Mouse (Mus musculus): ENCODE data around the gene Narfl. TPM values are rescaled to one million over a fixed set of nuclear protein-coding genes. Genes with fewer than 3 reads are reported as not detected.

The Narfl gene
- total and polyA plus RNA-seq, 2 experiments from 2014 or later: 30.4 to 31.0 TPM

GRCm38 (mm10) chr17:25754241-25754640 is 19.3 kb upstream of the Narfl start, which contains the start of gene Msln:
Gene Msln (minus strand): TSS chr17:25754378.
- no peak for TF ChIP-seq CTCF (IDR thresholded peaks at IDR 0.05; ENCODE audit: low read depth)
- no peak for ATAC-seq

DNA sequence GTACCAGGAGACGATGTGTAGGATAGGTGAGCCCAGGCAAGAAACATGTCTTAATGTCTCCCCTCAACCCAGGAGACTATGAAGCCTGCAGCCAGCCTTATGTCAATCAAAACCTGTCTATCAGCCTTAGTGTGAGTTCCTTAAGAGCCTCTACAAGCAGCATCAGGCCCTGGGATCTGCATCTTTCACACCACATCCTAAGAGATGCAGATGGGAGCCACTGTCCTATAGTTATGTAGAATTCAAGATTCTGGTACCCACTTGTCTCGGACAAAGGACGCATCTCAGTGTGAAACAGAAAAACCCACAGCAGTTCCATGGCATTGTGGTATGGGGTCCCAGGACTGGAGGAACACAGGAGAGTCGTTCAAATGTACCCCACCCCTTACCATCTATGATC is 18.5 kb upstream of the Narfl start:
- Histone ChIP-seq H3K36me3 (ENCODE audit: insufficient read depth) (no peaks in the 10 kb centered on the region), H3K9me3 (ENCODE audit: low read length) (no peaks in the 10 kb centered on the region), H3K4me3 (ENCODE audit: low read depth, low read length) (no peak overlapping the region), H3K27ac (ENCODE audit: low read depth, low read length) (no peak overlapping the region), H3K4me1 (ENCODE audit: insufficient read depth) (no peaks in the 10 kb centered on the region), H3K4me2 (ENCODE audit: low read depth) (no peak overlapping the region), H3K27me3 (ENCODE audit: insufficient read depth, low read length) (no peaks in the 10 kb centered on the region), H3K9ac (no peak overlapping the region)
- no peak for TF ChIP-seq CTCF (IDR thresholded peaks at IDR 0.05; ENCODE audit: low read depth)
- DNase-seq: no peak
- WGBS: 80% methylated on average over 4 of the region's 4 CpGs
- ATAC-seq: no peak

More at GRCm38 (mm10) chr17:25754241-25754640, 19.3 kb upstream of the Narfl start, which contains the start of gene Msln:
- no peak within 1 kb of the TSS for H3K27ac ChIP-seq (ENCODE audit: low read depth, low read length)
- no peaks in the 10 kb centered on the region for H3K36me3 ChIP-seq (ENCODE audit: insufficient read depth)
- no peak within 1 kb of the TSS for H3K9ac ChIP-seq
- no peak for DNase-seq
- no peaks in the 10 kb centered on the region for H3K4me1 ChIP-seq (ENCODE audit: insufficient read depth)
- no peak within 1 kb of the TSS for H3K4me3 ChIP-seq (ENCODE audit: low read depth, low read length)
- no peak within 1 kb of the TSS for H3K4me2 ChIP-seq (ENCODE audit: low read depth)
- no peaks in the 10 kb centered on the region for H3K27me3 ChIP-seq (ENCODE audit: insufficient read depth, low read length)
- no peaks in the 10 kb centered on the region for H3K9me3 ChIP-seq (ENCODE audit: low read length)
- 83% methylated on average over 9 of the region's 9 CpGs for WGBS

DNA sequence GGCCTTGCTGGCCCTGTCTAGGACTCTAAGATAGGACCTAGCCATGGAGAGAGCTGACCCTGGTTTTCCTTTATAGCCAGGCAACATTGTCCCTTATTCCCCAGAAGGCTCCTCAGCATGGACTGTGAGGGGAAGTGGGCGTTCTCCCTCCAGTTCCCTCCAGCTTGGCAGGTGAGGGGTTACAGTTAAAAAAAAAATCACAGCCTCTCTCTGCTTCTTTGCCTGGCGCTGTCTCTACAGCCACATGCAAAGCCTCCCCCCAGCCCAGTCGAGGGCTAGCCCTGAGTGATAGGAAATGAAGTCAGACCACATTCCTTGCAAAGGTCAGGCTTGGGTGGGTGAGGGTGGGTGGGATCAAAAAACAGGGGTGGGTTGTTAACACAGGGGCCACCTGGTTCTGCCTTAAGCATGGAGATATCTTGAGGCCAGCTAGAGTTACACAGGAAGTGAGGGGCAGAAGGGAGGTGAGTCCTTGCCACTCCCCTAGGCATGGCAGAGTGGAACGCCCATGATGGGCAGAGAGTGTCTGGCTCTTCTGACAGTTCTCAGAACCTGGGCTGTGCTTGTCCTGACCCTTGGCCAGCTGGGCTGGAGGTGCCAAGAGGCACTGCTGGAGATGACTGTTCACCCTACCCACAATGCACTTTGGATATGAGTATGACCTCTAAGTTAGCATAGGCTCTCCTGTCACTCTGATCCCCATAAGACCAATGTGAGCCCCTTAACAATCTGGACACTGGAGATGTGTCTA is 17.8 kb upstream of the Narfl start:
- no peak for DNase-seq
- no peak for TF ChIP-seq CTCF (IDR thresholded peaks at IDR 0.05; ENCODE audit: low read depth)
- no peaks in the 10 kb centered on the region for H3K27me3 ChIP-seq (ENCODE audit: insufficient read depth, low read length)
- H3K4me1 ChIP-seq (ENCODE audit: insufficient read depth): no peaks in the 10 kb centered on the region
- WGBS: 66% methylated on average over 4 of the region's 4 CpGs
- no peak overlapping the region for H3K4me3 ChIP-seq (ENCODE audit: low read depth, low read length)
- H3K9ac ChIP-seq: no peak overlapping the region
- ATAC-seq: no peak
- no peaks in the 10 kb centered on the region for H3K9me3 ChIP-seq (ENCODE audit: low read length)
- no peak overlapping the region for H3K27ac ChIP-seq (ENCODE audit: low read depth, low read length)
- H3K4me2 ChIP-seq (ENCODE audit: low read depth): no peak overlapping the region
- H3K36me3 ChIP-seq (ENCODE audit: insufficient read depth): no peaks in the 10 kb centered on the region

GRCm38 (mm10) chr17:25756378-25757242 is 17.0 kb upstream of the Narfl start:
- Histone ChIP-seq H3K9me3 (ENCODE audit: low read length) (no peaks in the 10 kb centered on the region), H3K27ac (ENCODE audit: low read depth, low read length) (no peak overlapping the region), H3K4me1 (ENCODE audit: insufficient read depth) (no peaks in the 10 kb centered on the region), H3K4me2 (ENCODE audit: low read depth) (no peak overlapping the region), H3K36me3 (ENCODE audit: insufficient read depth) (no peaks in the 10 kb centered on the region), H3K9ac (no peak overlapping the region), H3K4me3 (ENCODE audit: low read depth, low read length) (no peak overlapping the region), H3K27me3 (ENCODE audit: insufficient read depth, low read length) (no peaks in the 10 kb centered on the region)
- TF ChIP-seq CTCF (IDR thresholded peaks at IDR 0.05; ENCODE audit: low read depth): no peak
- ATAC-seq (no peak), DNase-seq (no peak)
- 74% methylated on average over 9 of the region's 9 CpGs for WGBS

- DNase-seq: no peak
- no peaks in the 10 kb centered on the region for H3K27me3 ChIP-seq (ENCODE audit: insufficient read depth, low read length)
- no peak for ATAC-seq
- no peak overlapping the region for H3K27ac ChIP-seq (ENCODE audit: low read depth, low read length)
- no peak overlapping the region for H3K4me2 ChIP-seq (ENCODE audit: low read depth)
- H3K36me3 ChIP-seq (ENCODE audit: insufficient read depth): no peaks in the 10 kb centered on the region
- no peaks in the 10 kb centered on the region for H3K4me1 ChIP-seq (ENCODE audit: insufficient read depth)
- no peak overlapping the region for H3K4me3 ChIP-seq (ENCODE audit: low read depth, low read length)
- no peak for TF ChIP-seq CTCF (IDR thresholded peaks at IDR 0.05; ENCODE audit: low read depth)
- H3K9me3 ChIP-seq (ENCODE audit: low read length): no peaks in the 10 kb centered on the region
- WGBS: 76% methylated on average over 3 of the region's 3 CpGs
- H3K9ac ChIP-seq: no peak overlapping the region
Observed at GRCm38 (mm10) chr17:25757691-25758090, 15.9 kb upstream of the Narfl start.

DNA sequence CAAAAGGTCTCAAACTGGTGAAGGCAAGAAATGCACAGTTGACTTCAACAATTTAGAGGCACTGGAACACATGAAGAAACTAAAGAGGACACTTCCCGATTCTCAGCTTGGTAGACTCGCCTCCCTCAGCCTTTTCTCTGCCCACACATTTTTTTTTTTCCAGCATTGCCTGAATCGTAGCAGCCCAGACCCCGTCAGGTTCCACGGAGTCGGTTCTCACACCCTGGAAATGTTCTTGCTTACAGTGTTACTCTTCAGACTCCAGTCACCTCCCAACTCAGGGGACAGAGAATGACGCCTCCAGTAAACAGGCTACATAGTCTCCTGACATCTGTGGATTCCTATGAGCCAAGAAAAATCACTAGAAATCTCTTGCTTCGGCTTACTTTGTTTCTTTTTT is 13.4 kb upstream of the Narfl start:
- no peaks in the 10 kb centered on the region for H3K36me3 ChIP-seq (ENCODE audit: insufficient read depth)
- no peaks in the 10 kb centered on the region for H3K27me3 ChIP-seq (ENCODE audit: insufficient read depth, low read length)
- no peaks in the 10 kb centered on the region for H3K4me1 ChIP-seq (ENCODE audit: insufficient read depth)
- TF ChIP-seq CTCF (IDR thresholded peaks at IDR 0.05; ENCODE audit: low read depth): no peak
- no peak overlapping the region for H3K27ac ChIP-seq (ENCODE audit: low read depth, low read length)
- DNase-seq (no peak), ATAC-seq (no peak)
- H3K9ac ChIP-seq: no peak overlapping the region
- WGBS: 78% methylated on average over 8 of the region's 8 CpGs
- H3K4me2 ChIP-seq (ENCODE audit: low read depth): no peak overlapping the region
- no peak overlapping the region for H3K4me3 ChIP-seq (ENCODE audit: low read depth, low read length)
- H3K9me3 ChIP-seq (ENCODE audit: low read length): no peaks in the 10 kb centered on the region

GRCm38 (mm10) chr17:25761561-25761970 is 12.0 kb upstream of the Narfl start:
- no peak for DNase-seq
- H3K27me3 ChIP-seq (ENCODE audit: insufficient read depth, low read length): no peaks in the 10 kb centered on the region
- peak overlapping the region; percentile 57; the same call in 1 of the 2 replicates for H3K27ac ChIP-seq (ENCODE audit: low read depth, low read length)
- no peak overlapping the region for H3K9ac ChIP-seq
- H3K4me3 ChIP-seq (ENCODE audit: low read depth, low read length): no peak overlapping the region
- H3K4me2 ChIP-seq (ENCODE audit: low read depth): no peak overlapping the region
- H3K4me1 ChIP-seq (ENCODE audit: insufficient read depth): no peaks in the 10 kb centered on the region
- peak; percentile 43 for ATAC-seq
- TF ChIP-seq CTCF (IDR thresholded peaks at IDR 0.05; ENCODE audit: low read depth): no peak
- 54% methylated on average over 4 of the region's 4 CpGs for WGBS
- no peaks in the 10 kb centered on the region for H3K9me3 ChIP-seq (ENCODE audit: low read length)
- H3K36me3 ChIP-seq (ENCODE audit: insufficient read depth): no peaks in the 10 kb centered on the region
